Mouse (Mus musculus): ENCODE measurements around the gene Tnk2.

- TF ChIP-seq CTCF (IDR thresholded peaks at IDR 0.05; ENCODE audit: low read depth) (no peak), EP300 (IDR thresholded peaks at IDR 0.05; ENCODE audit: low read depth) (no peak)
These were observed 79.5 kb downstream of the Tnk2 start for GRCm38 (mm10) chr16:32723163-32723562.

Measured in liver, embryonic 14.5 days (tissue).